Mouse (Mus musculus) heart, embryonic 14.5 days (tissue): ENCODE results near the gene Ppp1r15a. TPM values are rescaled to one million over a fixed set of nuclear protein-coding genes. Genes with fewer than 3 reads are reported as not detected.
"Not testable (repeated sequence)": the region's sequence is repeated elsewhere in the genome, so short reads cannot be mapped to it uniquely, and the experiment has no call there.

ENCODE experiments used
- ATAC-seq: fragments of 200-750 bp; cut with Nextera tagmentation; 2 replicates; pipeline ENCODE4 v1.8.0; 2017; ENCODE audit warnings: low read depth, moderate TSS enrichment; ENCODE audit not compliant: insufficient number of reproducible peaks, insufficient read depth, low FRiP score
- H3K27ac ChIP-seq, 2 experiments: fragments of 200-500 bp in 1 of 2; fragments of 300-500 bp in 1 of 2; sonication (generic) in 1 of 2; replicated peaks in 1 of 2; 2 replicates each; pipeline ENCODE4 v1.5.1; 2012 to 2014; ENCODE audit warnings: low read depth in 2 of 2, low read length in 2 of 2, control low read depth in 1 of 2, mild to moderate bottlenecking in 1 of 2, mixed read lengths in 1 of 2; ENCODE audit not compliant: control insufficient read depth in 1 of 2, insufficient read depth in 1 of 2
- H3K27me3 ChIP-seq: fragments of 300-500 bp; sonication (generic); 2 replicates; pipeline ENCODE4 v1.6.1; 2014; ENCODE audit warnings: mild to moderate bottlenecking, low read length, control low read depth; ENCODE audit not compliant: control insufficient read depth, insufficient read depth
- H3K36me3 ChIP-seq: fragments of 300-500 bp; sonication (generic); 2 replicates; pipeline ENCODE4 v1.6.1; 2014; ENCODE audit warnings: mild to moderate bottlenecking, control low read depth, low read length, mixed read lengths; ENCODE audit not compliant: control insufficient read depth, insufficient read depth
- H3K4me1 ChIP-seq, 2 experiments: fragments of 200-500 bp in 1 of 2; fragments of 300-500 bp in 1 of 2; sonication (generic) in 1 of 2; 2 replicates each; pipeline ENCODE4 v1.6.1; 2012 to 2014; ENCODE audit warnings: low read length in 2 of 2, control low read depth in 1 of 2, mixed read lengths in 1 of 2; ENCODE audit not compliant: control insufficient read depth in 2 of 2, insufficient read depth in 2 of 2
- H3K4me2 ChIP-seq: fragments of 300-500 bp; sonication (generic); 2 replicates; pipeline ENCODE4 v1.6.1; 2014; ENCODE audit warnings: mild to moderate bottlenecking, low read length
- H3K4me3 ChIP-seq, 2 experiments: fragments of 200-500 bp in 1 of 2; fragments of 300-500 bp in 1 of 2; sonication (generic) in 1 of 2; 2 replicates each; pipeline ENCODE4 v1.5.1; 2012 to 2014; ENCODE audit warnings: low read length in 2 of 2, mild to moderate bottlenecking in 2 of 2, control low read depth in 1 of 2, low read depth in 1 of 2, moderate library complexity in 1 of 2; ENCODE audit not compliant: control insufficient read depth in 1 of 2, insufficient read depth in 1 of 2
- H3K9ac ChIP-seq: fragments of 300-500 bp; sonication (generic); 2 replicates; pipeline ENCODE4 v1.6.1; 2014; ENCODE audit warnings: mild to moderate bottlenecking, low read length
- H3K9me3 ChIP-seq: fragments of 300-500 bp; sonication (generic); 2 replicates; pipeline ENCODE4 v1.6.1; 2016; ENCODE audit warnings: low read length, control low read depth; ENCODE audit not compliant: control insufficient read depth
- WGBS: fragments of 180-500 bp; shearing (Covaris S2); extraction: QIAGEN DNeasy Blood & Tissue Kit; methylation state at CpG from one replicate; pipeline ENCODE4 v1.1.7; 2014; 5-methylcytosine and 5-hydroxymethylcytosine counted together
- polyA plus RNA-seq: library from polyadenylated mRNA; unstranded; fragments of >200 nt; fragmentation: Nextera tagmentation; extraction: Ambion mirVana; gene quantifications from 2 replicates; pipeline ENCODE4 v1.2.1, GENCODE M21; 2014

Ppp1r15a gene
- polyA plus RNA-seq, 1 experiment from 2014 or later = 23.3 TPM

DNA sequence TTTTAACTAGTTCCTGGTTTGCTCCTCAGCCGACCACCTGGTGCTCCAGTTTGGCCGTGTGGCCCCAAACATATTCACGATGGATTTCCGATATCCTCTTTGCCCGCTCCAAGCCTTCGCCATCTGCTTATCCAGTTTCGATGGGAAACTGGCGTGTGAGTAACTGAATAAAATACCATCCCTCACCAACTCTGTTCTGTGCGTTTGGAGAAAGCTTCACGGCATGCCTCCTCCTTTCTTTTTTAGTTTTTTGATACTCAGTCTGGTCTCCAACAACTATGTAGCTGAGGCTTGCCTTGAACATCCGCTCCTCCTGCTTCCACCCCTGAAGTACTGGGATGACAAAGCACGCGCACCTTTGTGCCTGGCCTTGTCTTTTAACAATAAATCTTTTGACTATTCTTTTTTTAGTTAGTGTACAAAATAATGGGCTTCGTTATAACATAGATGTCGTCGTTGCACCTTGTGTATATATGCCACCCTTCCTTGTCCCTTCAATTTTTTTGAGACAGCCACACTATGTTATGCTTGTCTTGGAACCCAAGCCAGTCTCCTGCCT is 3.8 kb downstream of the Ppp1r15a start:
- Histone ChIP-seq H3K27ac (peak overlapping the region in 1 of 2 experiments; percentile 76; a peak in 2 of 4 replicates), H3K27me3 (no peaks in the 10 kb centered on the region), H3K4me1 (peaks cover 14 to 28% of the 10 kb centered on the region in 2 experiments), H3K4me3 (peak overlapping the region; percentile 47 to 75), H3K36me3 (peaks cover 22% of the 10 kb centered on the region), H3K4me2 (peak overlapping the region; percentile 55), H3K9me3 (no peaks in the 10 kb centered on the region), H3K9ac (0 out of 2 replicates have a peak overlapping the region, but pooled peaks have one; percentile 70)
- WGBS = 55% methylated on average over 16 of the region's 16 CpGs
- no peak for ATAC-seq

DNA sequence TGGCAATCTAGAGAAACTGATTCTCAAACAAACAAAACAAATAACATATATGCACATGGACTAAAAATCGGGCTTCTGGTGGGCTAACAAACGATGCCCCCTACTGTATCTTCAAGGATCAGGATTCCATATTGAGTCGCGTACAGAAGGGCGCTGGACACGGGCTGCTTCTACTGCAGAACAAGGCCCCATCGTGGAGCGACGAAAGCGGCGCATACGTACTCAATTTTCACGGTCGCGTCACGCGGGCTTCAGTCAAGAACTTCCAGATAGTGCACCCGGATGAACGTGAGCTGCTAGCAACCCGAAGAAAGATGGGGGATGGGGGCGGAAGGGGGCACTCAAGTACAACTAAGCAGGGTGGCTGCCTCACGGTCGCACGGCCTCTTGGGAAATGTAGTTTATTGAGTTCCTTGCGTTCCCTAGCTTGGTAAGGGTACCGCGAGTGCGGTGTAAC is 4.3 kb downstream of the Ppp1r15a start:
- Histone ChIP-seq H3K27me3 (no peaks in the 10 kb centered on the region), H3K4me1 (peaks cover 14 to 28% of the 10 kb centered on the region in 2 experiments), H3K4me3 (peak overlapping the region; percentile 47 to 75), H3K9me3 (no peaks in the 10 kb centered on the region), H3K27ac (peak overlapping the region; percentile 76 to 83), H3K9ac (peak overlapping the region; percentile 70), H3K36me3 (peaks cover 22% of the 10 kb centered on the region), H3K4me2 (peak overlapping the region; percentile 55)
- ATAC-seq = peak; percentile 14; the same call in 1 of the 2 replicates
- under 1% methylated on average over 28 of the region's 28 CpGs for WGBS

DNA sequence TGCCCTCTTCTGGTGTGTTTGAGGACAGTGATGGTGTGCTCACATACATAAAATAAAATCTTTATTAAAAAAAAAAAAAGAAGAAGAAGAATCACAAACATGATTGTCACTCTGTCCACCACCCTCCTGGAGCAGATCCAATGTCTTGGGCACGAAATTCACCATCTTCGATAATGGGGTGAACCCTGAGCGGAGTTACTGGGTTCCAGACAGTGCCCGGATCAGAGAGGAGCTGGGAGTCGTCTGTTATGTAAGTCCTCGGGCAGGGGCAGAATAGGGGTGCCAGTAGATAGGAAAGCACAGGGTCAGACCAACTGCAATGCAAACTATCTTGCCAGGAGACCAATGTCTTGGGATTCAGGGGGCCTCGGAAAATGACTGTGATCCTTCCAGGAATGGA is 5.5 kb downstream of the Ppp1r15a start:
- no peak overlapping the region for H3K9ac ChIP-seq
- H3K9me3 ChIP-seq = no peaks in the 10 kb centered on the region
- H3K27ac ChIP-seq = no peak overlapping the region
- no peak overlapping the region for H3K4me2 ChIP-seq
- WGBS = 93% methylated on average over 7 of the region's 7 CpGs
- no peaks in the 10 kb centered on the region for H3K27me3 ChIP-seq
- ATAC-seq = no peak
- peaks cover 15 to 28% of the 10 kb centered on the region in 2 experiments for H3K4me1 ChIP-seq
- no peak overlapping the region for H3K4me3 ChIP-seq
- H3K36me3 ChIP-seq = peaks cover 22% of the 10 kb centered on the region

- Histone ChIP-seq H3K4me1 (peaks cover 13 to 22% of the 10 kb centered on the region in 2 experiments), H3K9ac (no peak overlapping the region), H3K36me3 (peaks cover 19% of the 10 kb centered on the region), H3K27ac (no peak overlapping the region), H3K9me3 (no peaks in the 10 kb centered on the region), H3K27me3 (no peaks in the 10 kb centered on the region), H3K4me3 (no peak overlapping the region), H3K4me2 (no peak overlapping the region)
- ATAC-seq = no peak
- 70% methylated on average over 8 of the region's 8 CpGs for WGBS
Measured at GRCm38 (mm10) chr7:45519345-45520120, 6.5 kb downstream of the Ppp1r15a start.

- Histone ChIP-seq H3K27ac (no peak overlapping the region), H3K36me3 (peaks cover 12% of the 10 kb centered on the region), H3K27me3 (no peaks in the 10 kb centered on the region), H3K4me1 (peaks cover 10 to 16% of the 10 kb centered on the region in 2 experiments), H3K4me3 (no peak overlapping the region), H3K9me3 (no peaks in the 10 kb centered on the region), H3K4me2 (no peak overlapping the region), H3K9ac (no peak overlapping the region)
- no peak for ATAC-seq
- WGBS = 91% methylated on average over 16 of the region's 16 CpGs
Measured at GRCm38 (mm10) chr7:45518618-45519017, 7.5 kb downstream of the Ppp1r15a start.

DNA sequence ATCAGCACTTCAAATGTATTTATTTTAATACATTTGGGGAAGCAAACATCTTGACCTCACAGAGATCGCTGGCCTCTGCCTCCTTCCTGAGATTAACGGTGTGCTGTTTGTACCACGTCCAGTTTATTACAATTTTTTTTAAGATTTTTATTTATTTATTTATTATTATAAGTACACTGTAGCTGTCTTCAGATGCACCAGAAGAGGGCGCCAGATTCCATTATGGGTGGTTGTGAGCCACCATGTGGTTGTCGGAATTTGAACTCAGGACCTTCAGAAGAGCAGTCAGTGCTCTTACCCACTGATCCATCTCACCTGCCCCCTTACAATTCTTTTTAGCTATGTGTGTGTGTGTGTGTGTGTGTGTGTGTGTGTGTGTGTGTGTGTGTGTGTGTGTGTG is 9.2 kb downstream of the Ppp1r15a start:
- not testable (repeated sequence) for H3K4me2 ChIP-seq, H3K4me1 ChIP-seq, H3K9me3 ChIP-seq, H3K27ac ChIP-seq, H3K36me3 ChIP-seq, H3K9ac ChIP-seq, H3K27me3 ChIP-seq, H3K4me3 ChIP-seq, ATAC-seq
- WGBS = 74% methylated on average over 5 of the region's 5 CpGs

GRCm38 (mm10) chr7:45515436-45515835 is 10.6 kb downstream of the Ppp1r15a start:
- peak overlapping the region; percentile 47 for H3K4me2 ChIP-seq
- peak overlapping the region; percentile 16; the same call in 1 of the 2 replicates for H3K9ac ChIP-seq
- H3K27ac ChIP-seq = peak overlapping the region; percentile 8 to 19; a peak in 1 of 4 replicates
- H3K9me3 ChIP-seq = no peaks in the 10 kb centered on the region
- H3K4me3 ChIP-seq = no peak overlapping the region
- 16% methylated on average over 16 of the region's 16 CpGs for WGBS
- H3K27me3 ChIP-seq = no peaks in the 10 kb centered on the region
- peaks cover 4 to 6% of the 10 kb centered on the region in 2 experiments; a peak in 3 of 4 replicates for H3K4me1 ChIP-seq
- no peaks in the 10 kb centered on the region for H3K36me3 ChIP-seq
- 0 out of 2 replicates have a peak, but pooled peaks have one; percentile 24 for ATAC-seq
